Mouse (Mus musculus): ENCODE measurements around the gene Pgm5. TPM values are rescaled to one million over a fixed set of nuclear protein-coding genes. Genes with fewer than 3 reads are reported as not detected.

Gene Pgm5
- total RNA-seq, 4 experiments from 2014 or later = 4.2 to 6.2 (median 5.7) TPM

DNA sequence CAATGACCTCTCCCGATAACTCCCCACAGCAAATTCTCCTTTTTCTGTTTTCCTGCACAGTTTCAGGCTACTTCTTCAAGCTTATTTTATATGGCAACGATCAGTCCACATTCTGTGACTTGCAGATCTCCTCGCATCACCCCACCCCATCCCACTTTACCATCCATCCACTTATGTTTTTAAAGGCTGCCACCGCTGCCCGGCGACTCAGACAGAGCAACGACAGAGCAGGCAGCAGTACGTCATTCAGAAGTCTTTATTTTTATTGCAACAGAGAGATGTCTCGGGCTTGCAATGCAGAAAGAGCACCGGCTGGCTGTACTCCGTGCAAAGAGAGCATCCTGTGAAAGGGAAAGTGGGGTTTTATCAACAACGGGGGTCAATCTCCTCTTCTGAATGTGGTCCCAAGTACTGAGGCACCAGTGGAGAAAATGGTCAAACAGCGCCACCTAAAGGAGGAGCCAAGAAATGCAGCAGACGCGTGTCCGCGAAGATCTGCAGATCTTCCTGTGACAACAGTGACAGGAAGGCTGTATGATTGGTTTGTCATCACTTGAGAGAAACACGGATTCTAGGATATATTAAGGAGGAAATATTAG, 9.5 kb upstream of the Pgm5 start:
- DNase-seq (ENCODE audit: low spot score in 2 of 2) = peak; percentile 42 to 83

- DNase-seq (ENCODE audit: low spot score in 2 of 2) = no peak
These were observed 3.8 kb upstream of the Pgm5 start for GRCm38 (mm10) chr19:24865436-24865835.

GRCm38 (mm10) chr19:24861276-24861611, 411 bp downstream of the Pgm5 start:
- no peak for DNase-seq (ENCODE audit: low spot score in 2 of 2)

DNA sequence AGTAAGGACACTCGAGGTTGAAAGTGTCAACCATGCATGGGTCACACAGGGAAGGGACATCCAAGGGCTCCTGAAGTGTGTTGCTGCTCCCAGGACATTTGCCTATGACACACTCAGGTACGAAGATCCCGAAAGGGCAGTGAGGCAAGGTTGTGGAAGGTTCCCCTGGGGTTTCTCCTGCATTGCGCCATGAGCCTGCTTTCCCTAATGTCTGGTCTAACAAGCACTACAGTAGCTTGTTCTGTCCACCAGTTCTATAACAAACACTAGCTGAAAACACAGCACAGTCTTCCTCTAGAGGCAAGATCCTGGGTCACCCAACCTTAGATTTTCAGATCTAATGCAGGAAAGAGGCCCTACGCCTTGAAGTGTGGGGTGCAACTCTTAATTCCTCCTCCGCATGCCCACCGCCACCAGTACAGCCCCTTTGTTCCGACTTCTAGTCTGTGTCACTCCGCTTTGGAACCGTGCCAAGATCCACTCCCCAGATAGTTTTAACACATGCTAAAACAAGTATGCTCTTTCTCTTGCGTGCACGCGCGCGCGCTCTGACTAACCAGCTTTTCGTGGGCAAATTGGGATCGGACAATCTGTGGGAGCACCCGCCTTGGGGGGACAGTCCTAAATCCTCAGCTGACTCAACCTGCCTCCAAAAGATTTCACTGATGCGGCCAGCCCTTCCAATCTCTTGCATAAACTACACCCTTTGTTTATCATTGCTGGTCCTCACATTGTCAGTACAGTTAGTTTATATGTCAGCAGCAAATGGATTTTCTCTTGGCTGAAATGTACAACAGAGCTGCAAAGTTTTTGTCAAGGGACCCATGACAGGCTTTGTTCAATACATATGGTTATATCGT, 10.0 kb downstream of the Pgm5 start:
- no peak for DNase-seq (ENCODE audit: low spot score in 2 of 2)

DNA sequence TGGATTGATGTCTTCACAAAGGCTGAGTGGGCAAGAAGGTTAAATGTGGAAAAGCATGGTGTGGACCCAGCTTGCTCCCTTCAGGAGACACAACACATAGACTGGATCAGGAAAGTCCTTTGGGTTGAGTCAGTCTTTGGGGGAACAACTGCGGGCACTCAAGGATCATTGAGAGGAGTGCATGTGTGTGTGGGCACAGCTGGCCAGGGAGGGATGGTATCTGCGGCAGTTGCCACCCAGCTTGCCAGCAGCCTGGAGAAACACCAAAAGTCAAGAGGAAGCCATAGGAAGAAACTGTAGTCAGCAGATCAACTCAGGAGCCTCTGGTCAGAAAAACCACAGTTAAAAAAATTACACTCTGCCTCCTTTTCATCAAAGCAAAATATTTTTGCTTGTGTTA, 12.8 kb downstream of the Pgm5 start:
- DNase-seq (ENCODE audit: low spot score in 2 of 2) = no peak

DNA sequence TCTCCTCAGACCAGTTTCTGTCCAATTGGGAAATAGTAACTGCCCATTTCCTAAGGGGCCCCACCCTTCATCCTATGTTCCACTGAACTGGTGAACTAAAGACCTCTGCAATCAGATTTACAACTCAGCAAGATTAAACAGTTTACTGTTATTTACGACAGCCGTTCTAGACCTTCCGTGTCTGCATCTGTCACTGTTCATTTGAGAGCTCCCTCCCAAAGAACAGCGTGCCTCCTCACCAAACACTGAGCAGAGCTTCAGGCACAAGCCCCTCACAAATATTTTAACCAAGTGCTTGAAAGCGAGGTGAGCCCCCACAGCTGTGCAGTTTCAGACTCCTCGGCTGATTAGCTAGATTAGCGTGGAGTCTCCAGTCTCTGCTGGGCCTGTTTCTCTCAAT, 13.3 kb downstream of the Pgm5 start:
- no peak for DNase-seq (ENCODE audit: low spot score in 2 of 2)

- no peak for DNase-seq (ENCODE audit: low spot score in 2 of 2)
These were observed 16.6 kb downstream of the Pgm5 start for GRCm38 (mm10) chr19:24845007-24845546.

DNA sequence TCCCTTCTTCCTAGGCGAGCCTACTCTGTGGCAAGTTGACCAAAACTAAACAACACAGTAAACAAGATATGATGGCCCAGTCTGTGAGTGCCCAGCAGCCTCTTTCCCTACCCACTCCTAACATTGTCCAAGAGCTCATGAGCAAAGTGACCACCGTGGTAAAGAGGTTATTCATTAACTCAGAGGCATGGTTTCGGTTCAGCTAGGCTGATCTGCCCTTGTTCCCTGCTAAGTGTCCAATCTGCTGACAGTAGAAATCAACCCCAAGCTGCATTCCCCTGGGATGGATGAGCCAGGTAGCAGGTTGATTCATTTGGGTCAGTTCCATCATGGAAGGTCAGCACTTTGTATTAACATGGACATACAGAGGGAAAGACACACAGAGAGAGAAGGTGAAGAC, 19.6 kb downstream of the Pgm5 start:
- no peak for DNase-seq (ENCODE audit: low spot score in 2 of 2)

GRCm38 (mm10) chr19:24824517-24824916, 37.1 kb downstream of the Pgm5 start:
- DNase-seq (ENCODE audit: low spot score in 2 of 2) = no peak

- no peak for DNase-seq (ENCODE audit: low spot score in 2 of 2)
These were observed 45.9 kb downstream of the Pgm5 start for GRCm38 (mm10) chr19:24815661-24816221.

DNA sequence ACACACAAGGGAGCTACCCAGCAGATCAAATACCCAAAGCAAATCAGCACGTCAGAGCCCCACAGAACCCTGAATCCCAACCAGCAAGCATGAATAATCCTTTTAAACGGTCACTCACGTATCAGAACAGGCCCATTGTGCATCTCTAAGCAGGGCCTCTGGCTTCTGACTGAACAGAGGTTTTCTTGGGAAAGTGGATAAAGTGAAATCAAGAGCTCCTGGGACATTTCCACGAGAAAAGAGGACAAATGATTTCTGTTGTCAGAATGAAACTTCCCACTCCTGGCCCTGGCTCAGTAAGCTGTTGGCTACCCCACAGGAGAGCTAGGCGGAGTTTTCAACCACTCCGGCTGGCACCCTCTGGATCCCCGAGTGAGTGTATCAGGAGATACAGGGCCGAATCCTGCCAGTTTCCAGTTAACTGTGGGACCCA, 48.8 kb downstream of the Pgm5 start:
- DNase-seq (ENCODE audit: low spot score in 2 of 2) = no peak

- DNase-seq (ENCODE audit: low spot score in 2 of 2) = no peak
These were observed 49.4 kb downstream of the Pgm5 start for GRCm38 (mm10) chr19:24812106-24812810.

DNA sequence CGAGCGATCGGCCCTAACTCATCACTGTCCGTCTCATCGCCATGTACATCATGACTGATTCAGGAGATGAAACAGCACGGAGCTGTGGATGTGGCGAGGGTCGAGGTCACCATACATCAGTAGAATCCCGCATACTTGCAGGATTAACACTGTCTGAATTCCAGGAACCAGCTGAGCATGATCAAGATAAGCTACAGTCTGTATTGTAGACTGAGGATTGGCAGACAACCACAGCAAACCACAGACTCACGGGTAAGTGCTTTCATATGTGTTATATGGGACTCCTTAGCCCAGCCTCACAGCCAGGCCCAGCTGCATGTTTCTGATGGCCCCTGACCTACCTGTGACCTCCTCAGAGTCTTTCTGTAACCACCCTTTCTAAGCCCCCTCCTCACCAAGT, 50.2 kb downstream of the Pgm5 start:
- DNase-seq (ENCODE audit: low spot score in 2 of 2) = no peak

DNA sequence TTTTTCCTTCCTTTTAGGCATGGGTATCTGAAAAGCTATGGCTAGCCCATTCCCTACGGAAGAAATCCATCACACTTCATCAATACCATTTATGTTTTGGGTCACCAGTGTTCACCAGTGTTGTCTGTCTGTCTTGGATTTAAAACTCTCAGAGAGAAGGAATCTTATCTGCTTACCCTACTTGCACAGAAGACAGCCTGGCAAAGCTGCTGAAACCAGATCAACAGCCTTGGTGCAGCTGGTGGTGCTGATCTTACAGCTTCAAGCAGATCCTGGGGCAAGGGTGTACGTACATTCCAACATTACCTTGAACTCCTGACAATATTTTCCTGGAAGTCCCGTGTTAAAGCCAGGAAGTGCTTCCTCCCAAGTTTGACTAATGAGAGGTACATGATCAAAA, 55.6 kb downstream of the Pgm5 start:
- no peak for DNase-seq (ENCODE audit: low spot score in 2 of 2)

DNA sequence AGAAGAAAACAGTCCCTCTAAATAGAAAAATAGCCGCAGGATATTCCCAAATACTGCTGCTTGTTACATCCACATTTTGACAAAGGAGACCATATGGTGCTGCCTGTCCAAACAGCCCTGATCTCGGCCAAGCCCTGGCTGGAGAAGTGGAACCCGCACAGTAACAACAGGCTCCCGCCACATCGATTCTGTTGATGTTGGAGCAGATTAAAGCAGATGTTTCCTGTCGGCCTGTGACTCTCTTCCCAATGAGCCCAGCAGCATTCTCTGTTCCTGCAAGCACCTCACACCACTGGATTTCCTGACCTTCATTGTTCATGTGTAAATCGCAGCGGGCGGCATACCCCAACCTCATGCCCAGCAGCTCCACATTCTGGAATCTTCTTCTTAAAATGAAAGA, 64.0 kb downstream of the Pgm5 start:
- no peak for DNase-seq (ENCODE audit: low spot score in 2 of 2)

GRCm38 (mm10) chr19:24794350-24794749, 67.3 kb downstream of the Pgm5 start:
- DNase-seq (ENCODE audit: low spot score in 2 of 2) = no peak

DNA sequence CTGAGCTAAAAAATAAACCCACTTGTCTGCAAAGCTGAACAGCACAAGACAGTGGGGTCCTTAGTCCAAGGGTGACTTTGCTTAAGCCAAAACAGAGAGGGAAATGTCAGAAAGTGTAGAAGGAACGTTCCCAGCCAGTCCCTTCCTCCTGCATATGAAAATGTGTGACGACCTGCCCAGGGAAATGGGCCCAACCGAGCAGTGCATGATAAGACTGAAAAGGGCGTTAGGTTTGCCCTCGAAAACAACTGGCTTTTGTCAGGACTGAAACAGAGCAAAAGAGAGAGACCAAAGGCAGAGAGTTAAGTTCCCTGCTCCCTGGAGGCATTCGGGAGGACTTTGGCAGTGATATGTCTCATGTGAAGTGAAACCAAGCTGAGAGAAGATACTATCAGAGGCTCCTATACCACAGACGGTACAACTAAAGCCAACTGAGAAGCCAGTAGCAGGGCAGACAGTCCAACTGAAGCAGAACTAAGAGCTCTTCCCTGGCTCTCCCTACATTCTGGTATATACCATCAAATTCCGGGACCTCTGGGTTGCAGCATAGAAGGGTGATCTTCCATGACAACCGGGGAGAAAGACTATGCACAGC, 68.0 kb downstream of the Pgm5 start:
- no peak for DNase-seq (ENCODE audit: low spot score in 2 of 2)

DNA sequence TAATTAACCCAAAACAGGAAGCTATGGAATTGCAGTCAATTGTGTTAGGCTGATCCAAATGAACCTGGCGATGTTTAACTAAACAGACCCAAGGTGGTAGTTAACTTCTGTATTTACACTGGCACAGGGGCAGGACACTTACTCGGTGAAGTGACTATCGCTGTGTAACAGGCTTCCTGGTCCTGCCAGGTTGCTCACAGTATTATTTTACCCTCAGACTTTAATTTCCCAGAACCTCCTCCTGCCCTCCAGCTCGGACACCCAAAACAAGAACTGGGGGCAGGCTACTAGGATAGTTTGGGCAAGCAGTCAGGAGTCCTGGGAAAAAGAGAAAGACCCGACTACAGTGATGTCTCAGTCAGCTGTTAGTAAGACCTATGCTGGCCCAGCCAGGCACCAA, 68.8 kb downstream of the Pgm5 start:
- DNase-seq (ENCODE audit: low spot score in 2 of 2) = no peak

GRCm38 (mm10) chr19:24785898-24786297, 75.8 kb downstream of the Pgm5 start:
- no peak for DNase-seq (ENCODE audit: low spot score in 2 of 2)

DNA sequence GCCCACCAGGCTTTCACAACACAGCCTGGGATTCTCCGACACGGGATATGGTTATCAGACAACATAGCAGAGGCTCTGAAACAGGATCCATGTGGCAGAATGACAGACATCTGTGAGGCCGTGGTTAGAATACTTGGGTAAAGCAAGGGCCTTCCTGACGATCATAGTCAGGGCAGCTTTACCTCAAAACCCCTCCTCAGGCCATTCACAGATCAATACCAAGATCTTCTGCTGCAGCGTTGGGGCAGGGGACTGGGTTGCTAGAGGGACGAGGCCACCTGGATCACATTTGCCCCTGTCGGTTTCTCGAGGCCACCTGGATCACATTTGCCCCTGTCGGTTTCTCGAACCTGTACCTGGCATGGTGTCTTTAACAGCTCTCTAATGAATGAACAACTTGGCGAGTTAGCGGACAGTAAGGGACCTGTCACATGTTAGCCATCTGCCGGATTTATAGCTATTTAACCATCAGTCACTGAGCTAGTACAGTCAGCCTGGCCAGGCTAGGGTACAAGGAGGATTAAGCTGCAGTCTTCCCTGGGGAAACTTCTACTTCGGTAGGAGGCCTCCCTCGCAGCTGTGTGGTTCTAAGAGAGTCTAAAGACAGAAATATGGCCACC, 76.5 kb downstream of the Pgm5 start:
- DNase-seq (ENCODE audit: low spot score in 2 of 2) = no peak

- peak; percentile 6 to 11 for DNase-seq (ENCODE audit: low spot score in 2 of 2)
These were observed 77.9 kb downstream of the Pgm5 start for GRCm38 (mm10) chr19:24783736-24784135.
